Mouse (Mus musculus) large intestine, adult 2 months (tissue): ENCODE data around the gene Gpr87. TPM values are rescaled to one million over a fixed set of nuclear protein-coding genes. Genes with fewer than 3 reads are reported as not detected.

Experiments
- DNase-seq: peaks from one replicate; pipeline ENCODE4 v3.0.0-alpha.2; 2012; ENCODE audit warnings: low read depth, low spot score
- WGBS: fragments of 180-500 bp; shearing (Covaris S2); methylation state at CpG from one replicate; pipeline ENCODE4 v1.1.7; 2018; 5-methylcytosine and 5-hydroxymethylcytosine counted together
- polyA plus RNA-seq: library from polyadenylated mRNA; depleted of rRNA; stranded (reverse); fragments of >200 nt; gene quantifications from 2 replicates; pipeline ENCODE4 v1.2.3, GENCODE M21; 2012; rRNA removed

Gene Gpr87
- not detected in 2 replicates for polyA plus RNA-seq

DNA sequence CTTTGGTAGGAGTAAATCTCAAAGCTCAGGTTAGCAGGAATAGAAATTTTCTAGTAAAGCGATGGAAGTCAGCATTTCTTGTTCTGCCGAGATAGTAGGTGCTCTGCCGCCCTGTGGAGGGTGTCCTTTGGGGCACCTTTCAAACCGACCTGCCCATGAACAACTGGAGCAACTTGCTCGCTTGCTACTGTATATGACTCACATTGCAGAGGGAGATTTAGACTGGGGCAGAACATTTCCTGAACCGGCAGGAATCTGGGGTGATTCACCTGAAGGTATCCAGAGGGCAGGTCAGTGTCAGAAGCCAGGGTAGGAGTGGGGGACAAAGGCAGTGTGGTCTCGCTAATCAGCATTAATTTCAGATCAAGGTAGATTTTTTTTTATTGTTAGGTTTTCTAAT is at the start of gene Gpr87:
Gpr87 (minus strand) TSS at position 167 of the 400 bp plus-strand sequence.
- WGBS: 73% methylated on average over 7 of the region's 7 CpGs

GRCm38 (mm10) chr3:59243384-59243783 is 48.5 kb upstream of the Gpr87 start:
- no peak for DNase-seq
- 79% methylated on average over 6 of the region's 6 CpGs for WGBS

More for the DNA sequence above, at the start of gene Gpr87:
- no peak for DNase-seq

GRCm38 (mm10) chr3:59234878-59235277 is 40.0 kb upstream of the Gpr87 start:
- 73% methylated on average over 5 of the region's 5 CpGs for WGBS
- DNase-seq: no peak

GRCm38 (mm10) chr3:59230912-59231311 is 36.0 kb upstream of the Gpr87 start:
- no peak for DNase-seq
- whole genome bisulfite sequencing: 46% methylated on average over 3 of the region's 3 CpGs

DNA sequence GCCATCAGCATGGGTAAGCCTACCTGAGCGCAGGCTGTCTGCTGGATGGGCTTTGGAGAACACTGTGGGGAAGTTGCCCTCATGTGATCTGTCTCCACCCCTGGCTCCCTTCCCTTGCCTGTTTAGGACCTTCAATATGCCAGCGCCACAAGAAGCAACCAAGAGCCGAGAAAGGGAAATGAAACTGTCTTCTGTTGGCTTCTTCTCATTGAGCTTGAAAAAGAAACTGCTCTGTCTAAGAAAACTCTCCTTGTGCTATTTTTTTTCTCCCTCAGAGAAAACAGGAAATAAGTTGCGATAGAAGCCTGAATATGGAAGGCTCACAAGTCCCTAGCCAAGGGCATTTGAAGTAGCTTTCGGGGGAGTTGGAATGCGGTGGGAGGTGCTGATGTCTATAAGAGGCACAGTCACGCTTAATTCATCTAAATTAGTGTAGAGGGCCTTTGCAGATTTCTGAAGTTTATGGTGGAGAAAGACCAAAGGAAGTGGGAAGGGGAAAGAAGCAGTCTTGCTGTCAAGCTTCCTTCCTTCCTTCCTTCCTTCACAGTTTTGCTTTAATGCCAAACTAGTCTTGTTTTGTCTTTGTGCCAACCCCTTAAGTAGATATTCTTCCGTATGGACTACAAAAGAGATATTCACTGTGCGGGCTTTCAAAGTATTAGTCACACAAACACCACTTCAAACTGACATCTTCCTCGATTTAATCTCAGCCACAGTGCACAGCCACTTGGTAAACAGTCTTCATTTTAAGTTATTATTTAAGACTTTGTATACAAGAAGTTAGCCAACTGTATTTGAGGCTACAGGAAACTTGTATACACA is 34.0 kb upstream of the Gpr87 start:
- DNase-seq: no peak
- WGBS: 58% methylated on average over 10 of the region's 10 CpGs

DNA sequence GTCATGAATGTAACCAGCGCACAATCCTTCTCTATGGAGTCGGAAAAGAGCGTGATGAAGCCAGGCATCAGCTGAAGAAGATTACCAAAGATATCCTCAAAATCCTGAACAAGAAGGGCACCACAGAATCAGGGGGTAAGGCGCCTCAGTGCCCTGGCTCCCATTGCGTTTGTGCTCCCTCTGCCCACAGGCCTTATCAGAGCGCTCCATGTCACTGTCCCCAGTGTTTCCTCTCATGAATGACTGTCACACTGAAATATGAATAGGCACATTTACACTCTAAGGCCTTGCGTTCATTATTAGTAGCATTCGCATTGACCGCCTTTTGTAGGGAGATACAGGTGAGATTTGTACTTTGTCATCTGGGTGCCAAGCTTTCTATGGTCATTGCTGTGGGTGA is 32.8 kb upstream of the Gpr87 start:
- DNase-seq: no peak
- WGBS: 96% methylated on average over 9 of the region's 9 CpGs

GRCm38 (mm10) chr3:59225411-59225810 is 30.5 kb upstream of the Gpr87 start:
- no peak for DNase-seq

- DNase-seq: no peak
- 84% methylated on average over 2 of the region's 2 CpGs for WGBS
These were observed 27.4 kb upstream of the Gpr87 start for GRCm38 (mm10) chr3:59222303-59222702.

- WGBS: 84% methylated on average over 2 of the region's 2 CpGs
- DNase-seq: no peak
These were observed 24.4 kb upstream of the Gpr87 start for GRCm38 (mm10) chr3:59219326-59219725.

DNA sequence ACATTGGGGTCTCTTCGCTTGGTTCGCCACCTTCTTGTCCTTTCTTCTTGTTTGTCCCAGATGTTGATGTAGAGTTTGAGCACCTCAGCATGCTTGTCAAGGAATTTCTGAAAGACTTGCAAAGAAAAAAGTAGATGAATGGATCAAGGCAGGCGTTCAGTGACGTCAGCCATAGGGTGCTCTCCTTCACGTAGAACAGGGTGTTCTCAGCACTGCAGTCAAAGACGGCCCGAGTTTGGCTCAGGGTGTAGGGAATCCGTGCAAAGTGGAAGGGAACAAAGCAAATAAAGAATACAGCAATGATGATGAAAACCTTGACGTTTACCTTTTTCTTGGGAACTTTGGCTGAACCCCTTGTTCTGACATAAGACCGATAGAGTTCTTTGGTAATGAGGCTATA is 22.3 kb upstream of the Gpr87 start:
- whole genome bisulfite sequencing: 89% methylated on average over 10 of the region's 10 CpGs
- no peak for DNase-seq

GRCm38 (mm10) chr3:59212404-59212803 is 17.5 kb upstream of the Gpr87 start:
- no peak for DNase-seq

DNA sequence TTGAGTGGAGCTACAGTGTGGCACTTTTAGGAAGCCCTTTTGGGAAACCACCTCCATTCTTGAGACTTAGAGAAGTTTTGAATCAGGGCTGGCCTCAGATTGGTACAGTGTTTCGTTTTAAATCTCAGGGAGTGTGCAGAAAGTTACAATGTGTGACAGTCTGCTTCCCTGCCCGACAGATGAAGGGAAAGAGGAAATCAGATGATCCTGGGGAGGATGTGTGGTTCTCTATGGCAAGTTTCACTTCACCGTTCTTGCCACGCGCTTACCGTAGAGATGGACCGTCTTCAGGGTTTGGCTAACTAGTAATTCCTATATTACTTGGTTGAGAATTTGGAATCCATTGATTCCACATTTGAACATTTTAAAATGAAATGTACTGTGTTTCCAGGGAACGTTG is 16.9 kb upstream of the Gpr87 start:
- 85% methylated on average over 8 of the region's 8 CpGs for WGBS
- no peak for DNase-seq

- DNase-seq: no peak
- 81% methylated on average over 6 of the region's 6 CpGs for WGBS
These were observed 15.8 kb upstream of the Gpr87 start, which contains the start of gene P2ry13 for GRCm38 (mm10) chr3:59210727-59211126. Gene P2ry13 (minus strand): TSS chr3:59210882.

DNA sequence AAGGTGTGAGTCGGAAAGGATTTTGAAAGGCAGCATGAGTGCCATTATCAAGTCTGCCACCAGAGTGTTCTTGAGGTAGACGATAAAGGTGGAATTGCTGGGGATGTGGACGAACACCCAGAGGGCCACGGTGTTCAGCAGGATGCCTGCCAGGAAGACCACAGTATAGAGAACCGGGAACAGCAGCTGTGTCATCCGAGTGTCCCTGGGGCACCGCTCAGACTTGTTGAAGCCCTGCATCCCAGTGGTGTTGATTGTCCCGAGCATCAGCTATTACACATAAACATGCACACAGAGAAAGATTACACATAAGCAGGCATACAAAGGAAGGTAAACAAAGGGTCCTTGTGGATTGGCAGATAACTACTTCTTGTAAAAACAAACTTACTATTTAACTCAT is 15.2 kb upstream of the Gpr87 start:
- 57% methylated on average over 8 of the region's 8 CpGs for WGBS
- no peak for DNase-seq

DNA sequence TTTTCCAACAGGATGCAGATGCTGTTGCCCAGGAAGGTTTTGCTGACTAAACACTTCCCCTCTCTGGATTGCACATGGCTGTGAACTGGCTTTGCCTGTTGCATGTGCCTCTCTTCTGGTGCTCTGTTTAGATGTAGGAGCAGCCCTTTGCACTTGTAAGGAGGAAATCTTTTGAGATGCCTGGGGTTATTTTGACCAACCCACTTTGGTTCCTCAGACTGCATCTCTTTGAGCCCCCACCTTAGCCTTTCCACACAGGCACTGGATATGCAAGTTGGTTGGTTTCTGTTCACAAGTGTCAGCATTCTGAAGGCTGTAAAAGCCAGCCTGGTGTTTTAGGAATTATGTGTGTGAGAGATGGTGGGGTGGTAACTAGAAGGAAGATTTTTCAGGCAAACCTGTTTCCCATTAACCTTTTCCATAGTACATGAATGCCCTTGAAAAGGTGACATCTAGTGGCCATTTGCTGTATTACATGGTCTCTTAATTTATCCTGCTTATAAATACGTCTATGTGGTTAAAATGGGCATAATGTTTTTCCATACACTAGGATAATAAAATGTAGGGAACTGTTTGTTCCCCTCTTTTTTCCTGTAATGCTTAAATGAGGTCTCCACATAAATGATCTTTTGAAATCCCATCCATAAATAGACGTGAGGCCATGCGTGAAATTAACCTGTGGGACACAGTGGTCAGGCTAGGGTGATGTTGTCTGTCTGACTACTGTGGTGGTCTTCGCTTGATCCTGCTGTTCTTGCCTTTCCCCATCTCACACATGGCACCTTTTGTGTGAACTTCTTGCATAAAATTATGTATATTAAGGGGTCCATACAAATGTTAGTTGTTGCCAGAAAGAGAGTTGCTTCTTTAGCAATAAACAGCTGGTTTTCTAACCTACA is 14.0 kb upstream of the Gpr87 start:
- WGBS: 62% methylated on average over 4 of the region's 4 CpGs
- peak; percentile 44 for DNase-seq

DNA sequence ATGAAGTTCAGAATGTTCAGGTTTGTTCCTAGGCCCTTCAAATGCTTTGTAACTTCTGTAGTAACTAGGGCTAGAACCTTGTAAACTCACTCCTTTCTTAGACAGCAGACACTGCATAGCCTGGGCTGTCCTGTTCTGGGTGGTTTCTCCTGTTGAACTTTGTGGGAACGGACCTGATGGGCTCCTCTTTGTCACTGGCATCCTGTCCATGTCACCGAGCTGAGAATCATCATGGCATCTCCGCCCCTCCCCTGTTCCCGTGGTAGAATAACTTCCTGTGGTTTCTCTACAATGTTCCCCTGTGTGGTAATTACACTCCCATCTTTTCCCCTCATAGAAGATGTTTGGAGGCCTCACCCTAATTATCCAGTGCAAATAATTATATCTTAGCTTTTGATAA is 11.0 kb upstream of the Gpr87 start:
- DNase-seq: no peak

DNA sequence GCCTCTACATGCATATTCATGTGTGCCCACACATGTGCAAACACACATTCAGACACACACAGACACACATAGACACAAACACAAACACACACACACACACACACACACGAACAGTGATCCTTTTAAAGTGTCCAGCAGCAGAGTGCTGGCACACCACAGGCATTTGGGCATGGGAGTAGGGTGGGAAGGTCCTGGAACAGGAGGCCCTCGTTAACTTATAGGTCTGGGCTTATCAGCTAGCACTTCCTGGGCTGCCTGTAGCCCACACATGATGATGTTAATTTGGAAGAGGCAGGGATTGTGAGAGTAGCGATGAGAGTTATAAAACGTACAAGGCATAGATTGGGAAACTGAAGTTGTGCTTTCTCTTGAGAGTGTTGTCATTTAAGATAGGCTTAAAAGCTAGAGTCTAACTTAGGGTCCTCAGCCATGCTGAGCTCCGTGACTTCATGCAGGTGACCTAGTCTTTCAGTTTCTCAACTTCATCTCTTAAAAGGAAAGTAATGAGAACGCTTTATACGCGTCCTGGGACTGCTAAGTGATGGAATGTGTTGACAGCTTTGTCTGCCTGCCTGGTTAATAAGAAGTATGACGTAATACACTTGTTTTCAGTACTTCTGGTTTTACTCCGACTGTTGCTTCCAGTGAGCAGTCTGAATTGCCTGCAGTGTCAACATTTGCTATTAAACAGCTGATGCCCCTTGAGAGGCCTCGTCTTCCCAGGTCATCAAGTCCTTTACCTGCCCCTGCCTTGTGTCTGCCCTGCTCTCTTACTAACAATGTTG is 10.0 kb upstream of the Gpr87 start:
- WGBS: 50% methylated on average over 11 of the region's 11 CpGs
- no peak for DNase-seq

More for the DNA sequence above, 11.0 kb upstream of the Gpr87 start:
- 71% methylated on average over 4 of the region's 4 CpGs for WGBS

GRCm38 (mm10) chr3:59203802-59204520 is 9.1 kb upstream of the Gpr87 start:
- 59% methylated on average over 8 of the region's 8 CpGs for WGBS
- DNase-seq: no peak

DNA sequence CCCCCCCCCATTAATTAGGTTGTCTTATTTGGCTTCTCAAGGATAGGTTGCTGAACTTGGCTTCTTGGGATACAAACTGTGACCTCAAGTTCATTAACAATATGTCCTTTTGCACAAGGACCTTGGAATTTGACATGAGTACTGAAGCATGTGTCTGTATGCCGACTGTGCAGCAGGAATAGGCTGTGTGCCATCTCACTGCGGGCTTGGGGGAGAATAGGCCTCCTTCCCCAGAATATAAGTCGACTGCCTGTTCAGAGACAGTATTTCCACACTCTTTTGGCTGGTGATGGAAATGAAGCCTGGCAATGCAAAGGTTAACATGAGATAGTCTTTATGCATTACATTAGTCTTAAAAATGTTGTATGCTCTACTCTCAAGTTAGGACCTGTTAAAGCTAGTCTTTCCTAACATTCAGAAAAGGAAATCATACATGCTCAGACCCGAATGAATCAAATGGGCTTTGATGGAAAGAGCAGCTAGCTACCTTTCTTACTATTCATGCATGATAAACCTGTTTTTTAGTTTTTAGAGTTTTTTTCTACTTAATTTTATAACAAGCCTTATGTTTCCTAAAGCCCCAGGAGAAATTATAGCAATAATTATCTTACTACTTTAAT is 2.5 kb upstream of the Gpr87 start:
- 81% methylated on average over 4 of the region's 4 CpGs for WGBS
- no peak for DNase-seq
